In genomic region chr12:101975601-101976571, GRCm38 (mm10) we compare ENCODE assay signal across 8 mouse cellular contexts. TPM values are rescaled to one million over a fixed set of nuclear protein-coding genes. Genes with fewer than 3 reads are reported as not detected.
DNase-seq lines count a peak whose midpoint lies in the region; ATAC-seq and TF ChIP-seq lines count a peak whose summit lies in the region.

Gene Cpsf2, plus strand, starts transcription at chr12:101975988.

- H3K27ac ChIP-seq in MEL (ENCODE audit: control insufficient read depth, low read depth, low read length) = peak within 1 kb of the TSS; percentile 100
- H3K27ac ChIP-seq in cerebellum, adult 2 months (ENCODE audit: insufficient read depth, low read length) = peak within 1 kb of the TSS; percentile 100
- H3K27ac ChIP-seq in hindbrain, embryonic 10.5 days = peak within 1 kb of the TSS; percentile 99
- H3K27ac ChIP-seq in lung, postnatal 0 days (ENCODE audit: low read length) = peak within 1 kb of the TSS; percentile 97

- H3K36me3 ChIP-seq in MEL (ENCODE audit: control insufficient read depth in 1 of 2, insufficient read depth in 2 of 2, low read length in 2 of 2) = peaks cover 0 to 53% of the 10 kb centered on the region in 2 experiments; a peak in 2 of 4 replicates
- H3K36me3 ChIP-seq in hindbrain, embryonic 10.5 days = peaks cover 14% of the 10 kb centered on the region
- no peaks in the 10 kb centered on the region for H3K36me3 ChIP-seq in lung, postnatal 0 days (ENCODE audit: insufficient read depth, low read length)

- TF ChIP-seq POLR2A in MEL (IDR thresholded peaks at IDR 0.05; ENCODE audit: control insufficient read depth in 1 of 2, insufficient read depth in 1 of 2, low read depth in 1 of 2, low read length in 2 of 2, poor library complexity in 1 of 2) = peak; percentile 78 to 93; a peak in 3 of 4 replicates
- TF ChIP-seq POLR2A in cerebellum, adult 2 months (IDR thresholded peaks at IDR 0.05; ENCODE audit: borderline replicate concordance, insufficient read depth, low read length) = peak; percentile 72

- ATAC-seq in lung, postnatal 0 days = peak; percentile 97

- H3K4me1 ChIP-seq in MEL (ENCODE audit: control insufficient read depth in 1 of 2, insufficient read depth in 2 of 2, low read length in 2 of 2) = peaks cover 10 to 36% of the 10 kb centered on the region in 2 experiments
- peaks cover 6% of the 10 kb centered on the region for H3K4me1 ChIP-seq in cerebellum, adult 2 months (ENCODE audit: control insufficient read depth, insufficient read depth, low read length)
- H3K4me1 ChIP-seq in hindbrain, embryonic 10.5 days (replicated peaks) = peaks cover 21% of the 10 kb centered on the region
- peaks cover 6% of the 10 kb centered on the region; the same call in 1 of the 2 replicates for H3K4me1 ChIP-seq in lung, postnatal 0 days (ENCODE audit: insufficient read depth, low read depth, low read length)

- peaks cover 61% of the 10 kb centered on the region for H3K79me2 ChIP-seq in MEL (ENCODE audit: control insufficient read depth, insufficient read depth, low read length, poor library complexity)

- no peaks in the 10 kb centered on the region for H3K27me3 ChIP-seq in MEL (ENCODE audit: control insufficient read depth in 1 of 2, insufficient read depth in 2 of 2, low read length in 2 of 2)
- H3K27me3 ChIP-seq in cerebellum, adult 2 months (ENCODE audit: control insufficient read depth, insufficient read depth, low read length) = no peaks in the 10 kb centered on the region
- no peaks in the 10 kb centered on the region for H3K27me3 ChIP-seq in hindbrain, embryonic 10.5 days (ENCODE audit: insufficient read depth, poor library complexity, severe bottlenecking)
- no peaks in the 10 kb centered on the region for H3K27me3 ChIP-seq in lung, postnatal 0 days (replicated peaks; ENCODE audit: insufficient read depth, low read length)

- peak; percentile 89 for DNase-seq in MEL (ENCODE audit: low read depth, low spot score)
- peak; percentile 84 to 94 for DNase-seq in cerebellum, adult 2 months
- DNase-seq in forelimb bud, embryonic 11.5 days (ENCODE audit: low read depth, low spot score) = peak; percentile 79
- peak; percentile 89 for DNase-seq in hindbrain, embryonic 10.5 days (ENCODE audit: low spot score)
- peak; percentile 82 for DNase-seq in layer of hippocampus, adult 9-11 months
- peak; percentile 90 for DNase-seq in lung, postnatal 0 days (ENCODE audit: low spot score)
- peak; percentile 75 for DNase-seq in ovary, postnatal 14 days (ENCODE audit: low spot score)
- peak; percentile 84 for DNase-seq in thymus, postnatal 14 days

- WGBS in cerebellum, adult 2 months = under 1% methylated on average over 77 of the region's 77 CpGs
- 0% methylated on average over 77 of the region's 77 CpGs for WGBS in hindbrain, embryonic 10.5 days
- under 1% methylated on average over 69 of the region's 77 CpGs for WGBS in lung, postnatal 0 days

- peak within 1 kb of the TSS; percentile 79 to 92 for H3K4me3 ChIP-seq in MEL (ENCODE audit: control insufficient read depth in 1 of 2, insufficient read depth in 1 of 2, low read depth in 2 of 2, low read length in 2 of 2)
- H3K4me3 ChIP-seq in cerebellum, adult 2 months (replicated peaks; ENCODE audit: insufficient read depth, low read depth, low read length) = peak within 1 kb of the TSS; percentile 97
- H3K4me3 ChIP-seq in hindbrain, embryonic 10.5 days = peak within 1 kb of the TSS; percentile 97
- H3K4me3 ChIP-seq in lung, postnatal 0 days (ENCODE audit: low read depth, low read length) = peak within 1 kb of the TSS; percentile 92

- H3K9ac ChIP-seq in MEL (ENCODE audit: control insufficient read depth, low read depth, low read length, poor library complexity, severe bottlenecking) = peak within 1 kb of the TSS; percentile 96
- peak within 1 kb of the TSS; percentile 97 for H3K9ac ChIP-seq in lung, postnatal 0 days (replicated peaks; ENCODE audit: low read depth)

- H3K9me3 ChIP-seq in MEL (replicated peaks; ENCODE audit: insufficient read depth, low read length) = no peaks in the 10 kb centered on the region
- no peaks in the 10 kb centered on the region for H3K9me3 ChIP-seq in hindbrain, embryonic 10.5 days
- no peaks in the 10 kb centered on the region for H3K9me3 ChIP-seq in lung, postnatal 0 days (ENCODE audit: low read length)

- no peak for TF ChIP-seq CTCF in MEL (IDR thresholded peaks at IDR 0.05 in 2 of 3, conservative IDR thresholded peaks at IDR 0.05 in 1 of 3; ENCODE audit: control insufficient read depth in 1 of 3, insufficient read depth in 1 of 3, low read depth in 2 of 3, low read length in 3 of 3, poor library complexity in 1 of 3, severe bottlenecking in 1 of 3)
- no peak for TF ChIP-seq CTCF in cerebellum, adult 2 months (IDR thresholded peaks at IDR 0.05; ENCODE audit: borderline replicate concordance, insufficient read depth, low read depth, low read length)
- no peak; the same call in 1 of the 2 replicates for TF ChIP-seq CTCF in lung, postnatal 0 days (IDR thresholded peaks at IDR 0.05)

- H3K4me2 ChIP-seq in lung, postnatal 0 days (replicated peaks; ENCODE audit: low read depth, low read length) = peak within 1 kb of the TSS; percentile 60

- TF ChIP-seq RAD21 in MEL (IDR thresholded peaks at IDR 0.05; ENCODE audit: low read depth, low read length) = no peak

- no peak for TF ChIP-seq EP300 in MEL (IDR thresholded peaks at IDR 0.05; ENCODE audit: low read depth in 1 of 2, low read length in 2 of 2)
- no peak for TF ChIP-seq EP300 in lung, postnatal 0 days (IDR thresholded peaks at IDR 0.05)

TF ChIP-seq in MEL, 35 proteins besides CTCF, POLR2A, EP300 and RAD21:
- TF ChIP-seq ZC3H11A (IDR thresholded peaks at IDR 0.05; ENCODE audit: low read depth, low read length) (no peak), HCFC1 (IDR thresholded peaks at IDR 0.05; ENCODE audit: low read depth, low read length) (peak; percentile 87), POLR2AphosphoS5 (IDR thresholded peaks at IDR 0.05; ENCODE audit: borderline replicate concordance, low read depth, low read length) (0 out of 2 replicates have a peak, but pooled peaks have one; percentile 48), CHD1 (IDR thresholded peaks at IDR 0.05; ENCODE audit: low read depth, low read length) (peak; percentile 99), ETS1 (IDR thresholded peaks at IDR 0.05; ENCODE audit: low read depth, low read length) (0 out of 2 replicates have a peak, but pooled peaks have one; percentile 8), E2F4 (IDR thresholded peaks at IDR 0.05; ENCODE audit: borderline replicate concordance, low read depth, low read length) (0 out of 2 replicates have a peak, but pooled peaks have one; percentile 62), SMC3 (IDR thresholded peaks at IDR 0.05; ENCODE audit: low read depth, low read length) (no peak), TBP (IDR thresholded peaks at IDR 0.05; ENCODE audit: low read depth, low read length) (peak; percentile 87), NRF1 (IDR thresholded peaks at IDR 0.05; ENCODE audit: insufficient read depth, low read depth, low read length, poor library complexity, severe bottlenecking) (0 out of 2 replicates have a peak, but pooled peaks have one; percentile 30), MXI1 (IDR thresholded peaks at IDR 0.05; ENCODE audit: low read depth, low read length) (0 out of 2 replicates have a peak, but pooled peaks have one; percentile 25), USF2 (IDR thresholded peaks at IDR 0.05; ENCODE audit: borderline replicate concordance in 1 of 2, insufficient read depth in 1 of 2, low read depth in 1 of 2, low read length in 2 of 2) (no peak), NELFE (IDR thresholded peaks at IDR 0.05; ENCODE audit: low read depth, low read length) (peak; percentile 69), SIN3A (IDR thresholded peaks at IDR 0.05; ENCODE audit: low read length) (peak; percentile 76; the same call in 1 of the 2 replicates)

RNA-seq across cellular contexts. Expression of gene Cpsf2, which starts in this region (rescaled TPM):
- total RNA-seq in MEL (2012; rRNA removed) = 56.9 and 62.9 TPM in 2 replicates
- 100 to 1,000 TPM in 1 of 2 experiments, 10 to 100 TPM in 1; 52.1 to 109 TPM for polyA plus RNA-seq in MEL (2012; ENCODE audit: insufficient read depth in 1 of 2, insufficient read length in 2 of 2, low read depth in 1 of 2, low replicate concordance in 2 of 2, missing spikeins in 1 of 2)
- 15.1 and 16.0 TPM in 2 replicates for polyA plus RNA-seq in cerebellum, adult 2 months (2012; rRNA removed)
- polyA plus RNA-seq in hindbrain, embryonic 10.5 days (2016; fragmentation: Nextera tagmentation; extraction: Ambion mirVana) = 28.6 and 36.4 TPM in 2 replicates
- polyA plus RNA-seq in lung, postnatal 0 days (2015; fragmentation: Nextera tagmentation; extraction: Ambion mirVana) = 13.1 and 13.6 TPM in 2 replicates

Comparison
In these comparisons a context has a peak if more than half of its experiments do, and no peak if none do; other contexts are left out.
1. Peak in every context shown above with its lines: DNase-seq, ATAC-seq, H3K4me3 ChIP-seq and H3K27ac ChIP-seq.